Mouse (Mus musculus): ENCODE data around the gene Fbxo24. TPM values are rescaled to one million over a fixed set of nuclear protein-coding genes. Genes with fewer than 3 reads are reported as not detected.

Gene Fbxo24
- polyA plus RNA-seq, 1 experiment: 0.23 TPM

DNA sequence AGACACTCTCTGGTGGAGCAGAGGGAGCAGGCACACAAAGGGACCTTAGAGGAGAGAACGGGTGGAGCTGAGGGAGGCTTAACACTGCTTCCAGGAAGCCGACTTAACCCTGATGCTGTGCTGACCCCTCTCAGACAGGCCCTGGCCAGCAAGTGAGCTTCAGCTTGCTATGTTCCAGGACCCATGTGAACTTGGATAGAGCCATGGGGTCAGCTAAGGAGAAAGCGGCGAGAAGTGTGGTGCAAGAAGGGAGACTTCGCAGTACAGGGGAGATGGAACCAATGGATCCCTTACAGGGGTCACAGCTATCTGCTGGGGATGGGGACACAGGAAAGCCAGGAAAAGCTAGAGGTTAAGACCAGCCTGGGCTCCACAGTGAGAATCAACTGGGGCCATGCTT is 15.7 kb downstream of the Fbxo24 start:
- DNase-seq (ENCODE audit: low read depth): no peak

DNA sequence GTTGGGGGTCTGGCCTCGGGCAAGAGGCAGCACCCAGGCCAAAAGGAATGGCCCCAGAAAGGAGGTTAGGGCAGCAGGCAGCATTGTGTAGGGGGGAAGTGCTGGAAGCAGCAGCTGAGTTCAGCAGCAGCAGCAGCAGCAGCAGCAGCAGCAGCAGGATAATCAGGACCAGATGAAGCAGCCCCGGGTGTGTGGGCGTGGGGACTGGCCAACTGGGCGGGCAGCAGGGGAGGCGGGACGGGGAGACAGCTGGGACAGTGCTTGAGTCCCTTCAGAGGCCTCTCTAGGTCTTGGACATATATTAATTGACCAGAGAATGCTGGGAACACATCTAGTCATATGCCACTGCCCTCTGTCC is 17.6 kb downstream of the Fbxo24 start:
- no peak for DNase-seq (ENCODE audit: low read depth)
- TF ChIP-seq CTCF (IDR thresholded peaks at IDR 0.05; ENCODE audit: borderline replicate concordance, extremely low read depth, insufficient read depth, insufficient read length): no peak
- no peak for TF ChIP-seq POLR2A (IDR thresholded peaks at IDR 0.05; ENCODE audit: borderline replicate concordance, extremely low read depth, insufficient read depth, insufficient read length, poor library complexity, severe bottlenecking)

More for the DNA sequence above, 15.7 kb downstream of the Fbxo24 start:
- TF ChIP-seq CTCF (IDR thresholded peaks at IDR 0.05; ENCODE audit: borderline replicate concordance, extremely low read depth, insufficient read depth, insufficient read length): no peak

DNA sequence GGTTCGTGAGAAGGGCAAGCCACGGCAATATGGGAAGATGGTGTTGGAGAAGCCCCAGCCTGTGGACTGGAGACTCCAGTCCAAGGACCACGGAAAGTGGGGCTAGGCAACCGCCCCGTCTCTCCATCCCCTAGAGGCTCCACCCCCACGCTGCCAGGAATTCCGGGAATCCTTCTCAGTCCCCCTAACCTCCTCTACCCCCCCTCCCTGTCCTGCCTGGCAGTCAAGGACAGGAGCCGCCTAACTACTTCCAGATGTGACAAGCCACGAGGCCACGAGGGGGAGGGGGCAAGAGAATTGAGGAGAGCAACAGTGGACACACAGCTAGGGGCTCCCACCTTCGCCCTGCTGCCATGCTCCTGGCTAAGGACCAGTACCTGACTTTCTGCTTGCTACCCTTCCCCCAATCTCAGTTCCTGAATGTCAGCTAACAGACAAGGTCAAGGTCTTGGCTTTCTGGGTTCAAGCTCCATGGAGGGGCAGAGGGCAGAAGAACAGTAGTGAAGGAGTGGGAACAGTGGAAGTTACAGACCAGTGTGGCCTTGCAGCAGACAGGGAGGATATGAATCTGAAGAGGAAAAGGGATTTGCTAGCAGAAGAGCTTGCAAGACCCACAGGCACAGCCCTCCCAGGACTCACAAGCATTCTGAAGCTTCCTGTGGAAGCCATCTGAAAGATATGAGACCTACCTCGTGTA is 18.1 kb downstream of the Fbxo24 start:
- DNase-seq (ENCODE audit: low read depth): no peak
- TF ChIP-seq CTCF (IDR thresholded peaks at IDR 0.05; ENCODE audit: borderline replicate concordance, extremely low read depth, insufficient read depth, insufficient read length) (no peak), POLR2A (IDR thresholded peaks at IDR 0.05; ENCODE audit: borderline replicate concordance, extremely low read depth, insufficient read depth, insufficient read length, poor library complexity, severe bottlenecking) (no peak)

DNA sequence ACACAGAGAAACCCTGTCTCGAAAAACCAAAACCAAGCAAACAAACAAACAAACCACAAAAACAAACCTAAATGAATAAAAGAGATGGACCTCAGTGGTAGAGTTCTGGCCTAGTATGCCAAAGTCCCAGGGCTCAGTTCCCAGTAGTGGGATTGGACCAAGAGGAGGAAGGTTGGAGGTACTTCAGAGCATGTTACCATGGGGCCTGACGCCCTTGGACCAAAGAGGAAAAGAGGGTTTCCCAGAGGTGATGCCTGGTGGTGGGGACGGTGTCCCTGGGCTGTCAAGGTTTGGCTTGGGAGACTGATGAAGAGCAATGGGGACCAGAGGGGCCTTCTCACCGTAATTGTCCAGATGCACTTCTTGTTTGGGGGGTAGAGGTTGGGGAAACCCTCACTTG is 18.7 kb downstream of the Fbxo24 start:
- DNase-seq (ENCODE audit: low read depth): no peak
- TF ChIP-seq POLR2A (IDR thresholded peaks at IDR 0.05; ENCODE audit: borderline replicate concordance, extremely low read depth, insufficient read depth, insufficient read length, poor library complexity, severe bottlenecking) (no peak), CTCF (IDR thresholded peaks at IDR 0.05; ENCODE audit: borderline replicate concordance, extremely low read depth, insufficient read depth, insufficient read length) (no peak)

DNA sequence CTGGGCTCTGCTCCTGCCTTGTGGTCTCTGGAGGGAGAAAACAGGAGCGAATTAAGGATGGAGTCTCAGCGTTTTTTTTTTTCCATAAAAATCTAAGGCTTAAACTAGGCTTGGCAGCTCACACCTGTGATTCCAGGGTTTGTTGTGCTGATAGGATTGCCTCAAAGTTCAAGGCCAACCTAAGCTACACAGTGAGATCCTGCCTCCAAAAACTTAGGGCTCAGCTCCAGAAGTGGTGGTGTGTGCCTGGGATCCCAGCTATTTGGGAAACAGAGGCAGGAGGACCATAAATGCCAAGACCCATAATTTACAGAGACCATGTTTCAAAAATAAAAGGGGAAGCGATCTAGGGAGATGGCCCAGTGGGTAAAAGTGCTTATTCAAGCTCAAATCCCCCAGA is 19.5 kb downstream of the Fbxo24 start:
- TF ChIP-seq CTCF (IDR thresholded peaks at IDR 0.05; ENCODE audit: borderline replicate concordance, extremely low read depth, insufficient read depth, insufficient read length) (no peak), POLR2A (IDR thresholded peaks at IDR 0.05; ENCODE audit: borderline replicate concordance, extremely low read depth, insufficient read depth, insufficient read length, poor library complexity, severe bottlenecking) (no peak)
- no peak for DNase-seq (ENCODE audit: low read depth)

DNA sequence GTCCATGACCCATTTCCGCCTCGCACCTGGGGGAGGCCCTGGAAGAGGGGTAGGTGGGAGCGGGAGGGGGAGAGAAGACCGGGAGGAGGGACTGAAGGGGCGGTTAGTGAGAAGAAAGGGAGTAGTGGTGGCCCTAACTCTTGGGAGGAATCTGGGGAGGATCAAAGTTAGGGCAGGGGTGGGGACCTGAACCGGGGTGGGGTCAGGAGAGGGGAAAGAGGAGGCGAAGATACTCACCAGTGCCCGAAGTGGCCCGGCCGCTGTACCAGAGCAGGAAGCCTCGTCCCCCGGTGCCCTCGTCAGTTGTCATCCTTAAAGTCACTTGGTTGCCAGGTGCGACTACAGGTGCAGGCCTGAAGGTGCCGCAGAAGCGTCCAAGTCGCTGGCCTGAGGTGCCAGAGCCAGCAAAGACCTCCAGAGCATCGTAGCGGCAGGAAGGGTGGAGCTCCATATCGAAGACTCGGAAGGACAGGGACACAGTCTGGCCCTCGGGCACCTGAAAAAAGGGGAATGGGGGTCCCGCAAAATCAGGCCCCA is 20.1 kb downstream of the Fbxo24 start:
- DNase-seq (ENCODE audit: low read depth): no peak
- TF ChIP-seq POLR2A (IDR thresholded peaks at IDR 0.05; ENCODE audit: borderline replicate concordance, extremely low read depth, insufficient read depth, insufficient read length, poor library complexity, severe bottlenecking) (no peak), CTCF (IDR thresholded peaks at IDR 0.05; ENCODE audit: borderline replicate concordance, extremely low read depth, insufficient read depth, insufficient read length) (no peak)

DNA sequence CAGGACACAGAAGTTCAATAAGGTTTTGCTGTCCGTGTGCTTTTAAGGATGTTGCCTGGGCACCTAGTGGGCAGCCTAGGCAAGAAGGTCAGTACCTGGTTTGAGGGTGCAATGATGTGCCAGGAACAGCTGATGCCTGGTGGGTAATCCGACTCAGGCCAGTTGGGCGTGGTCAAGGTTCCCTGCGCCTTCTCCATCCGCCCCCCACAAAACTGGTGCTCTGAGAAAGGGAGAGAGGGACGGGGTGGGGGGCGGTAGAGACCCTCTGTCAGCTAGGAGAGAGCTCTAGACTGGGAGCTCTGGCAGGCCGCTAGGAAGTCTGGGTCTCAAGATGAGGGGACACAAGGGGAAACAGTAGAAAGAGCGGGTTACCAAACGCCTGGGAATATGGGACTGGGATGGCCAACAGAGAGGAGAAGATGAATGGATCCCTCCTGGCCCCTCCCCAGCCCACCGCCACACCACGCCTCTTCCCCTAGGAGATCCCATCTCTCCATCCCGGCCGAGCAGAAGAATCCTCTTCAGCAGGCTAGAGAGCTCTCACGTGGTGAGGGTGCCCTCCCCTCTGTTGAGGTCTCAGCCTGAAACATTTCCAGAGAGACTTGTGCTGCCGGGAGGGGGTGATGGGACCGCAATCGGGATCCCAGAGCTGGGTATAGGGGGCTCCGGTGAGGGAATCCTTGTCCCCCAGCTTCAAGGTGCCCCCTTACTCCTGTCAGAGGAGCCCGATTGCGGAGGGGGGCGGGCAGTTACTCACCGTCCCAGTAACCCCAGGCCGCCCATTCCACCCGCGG is 20.7 kb downstream of the Fbxo24 start:
- TF ChIP-seq POLR2A (IDR thresholded peaks at IDR 0.05; ENCODE audit: borderline replicate concordance, extremely low read depth, insufficient read depth, insufficient read length, poor library complexity, severe bottlenecking) (no peak), CTCF (IDR thresholded peaks at IDR 0.05; ENCODE audit: borderline replicate concordance, extremely low read depth, insufficient read depth, insufficient read length) (no peak)
- DNase-seq (ENCODE audit: low read depth): no peak

DNA sequence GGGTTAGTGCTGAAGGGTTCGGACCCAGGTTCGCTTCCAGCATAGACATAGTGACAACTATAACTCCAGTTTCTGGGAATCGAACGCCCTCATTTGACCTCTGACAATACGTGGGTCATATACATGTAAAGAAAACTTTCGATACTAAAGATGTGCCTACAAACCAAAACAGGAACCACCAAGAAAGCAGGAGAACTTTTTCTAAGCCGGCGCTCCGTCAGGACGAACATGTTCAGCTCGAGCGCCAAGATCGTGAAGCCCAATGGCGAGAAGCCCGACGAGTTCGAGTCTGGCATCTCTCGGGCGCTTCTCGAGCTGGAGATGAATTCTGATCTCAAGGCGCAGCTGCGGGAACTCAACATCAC is 27.5 kb downstream of the Fbxo24 start:
- no peak for DNase-seq (ENCODE audit: low read depth)
- TF ChIP-seq POLR2A (IDR thresholded peaks at IDR 0.05; ENCODE audit: borderline replicate concordance, extremely low read depth, insufficient read depth, insufficient read length, poor library complexity, severe bottlenecking) (no peak), CTCF (IDR thresholded peaks at IDR 0.05; ENCODE audit: borderline replicate concordance, extremely low read depth, insufficient read depth, insufficient read length) (no peak)

DNA sequence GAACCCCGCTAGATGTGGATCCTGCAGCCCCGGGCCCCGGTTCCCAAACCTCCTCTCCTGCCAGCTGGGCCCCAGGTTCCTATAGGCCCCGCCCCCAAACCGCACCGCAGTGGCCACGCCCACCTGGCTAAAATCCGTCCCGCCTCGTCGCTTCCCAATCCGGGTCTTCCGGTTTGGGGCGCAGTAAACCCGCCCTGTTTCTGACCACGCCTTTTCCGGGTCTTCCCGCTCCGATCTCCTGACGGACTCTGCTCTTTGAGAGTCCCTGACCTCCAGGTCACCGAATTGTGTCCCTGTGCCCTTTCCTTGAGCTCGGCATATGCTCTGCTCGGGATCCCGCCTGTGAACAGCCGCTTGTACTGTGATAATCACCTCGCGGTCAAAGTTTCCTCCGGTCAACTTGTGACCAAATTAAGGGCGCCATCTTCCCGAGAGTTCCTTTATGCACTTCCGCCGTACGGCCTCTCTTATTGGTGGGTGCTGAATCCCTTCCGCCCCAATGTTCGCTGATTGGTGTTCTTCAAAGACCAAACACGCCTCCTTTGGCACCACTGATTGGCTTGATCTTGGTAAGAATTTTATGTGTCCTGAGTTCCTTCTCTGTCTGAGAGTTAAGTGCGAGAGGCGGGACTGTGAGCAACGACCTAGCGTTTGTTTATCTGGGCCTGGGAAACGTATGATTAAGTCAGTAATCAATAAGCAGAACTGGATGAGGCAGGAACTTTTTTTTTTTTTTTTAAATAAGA is 28.0 kb downstream of the Fbxo24 start, which contains the start of gene Mospd3:
Gene Mospd3 (minus strand): TSS at position 440 of the 746 bp plus-strand sequence.
- peak; percentile 100 for DNase-seq (ENCODE audit: low read depth)
- TF ChIP-seq POLR2A (IDR thresholded peaks at IDR 0.05; ENCODE audit: borderline replicate concordance, extremely low read depth, insufficient read depth, insufficient read length, poor library complexity, severe bottlenecking) (peak; percentile 14; the same call in 1 of the 2 replicates), CTCF (IDR thresholded peaks at IDR 0.05; ENCODE audit: borderline replicate concordance, extremely low read depth, insufficient read depth, insufficient read length) (no peak)

DNA sequence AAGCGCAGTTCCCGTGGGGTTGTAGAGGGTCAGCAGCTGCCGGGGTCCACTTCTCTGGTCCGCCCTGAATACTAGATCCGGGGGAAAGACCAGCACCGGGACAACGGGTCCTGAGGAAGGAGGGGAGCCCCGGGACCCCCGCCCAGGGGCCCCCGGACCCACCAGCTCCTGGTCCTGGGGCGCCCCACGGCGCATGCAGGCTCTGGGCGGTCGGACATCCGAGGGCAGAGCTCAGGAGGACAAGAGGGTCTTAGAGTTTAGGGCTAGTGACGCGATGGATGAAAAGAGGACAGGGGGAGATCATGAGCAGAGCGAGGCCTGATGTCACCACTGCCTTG is 28.6 kb downstream of the Fbxo24 start:
- TF ChIP-seq CTCF (IDR thresholded peaks at IDR 0.05; ENCODE audit: borderline replicate concordance, extremely low read depth, insufficient read depth, insufficient read length): no peak
- TF ChIP-seq POLR2A (IDR thresholded peaks at IDR 0.05; ENCODE audit: borderline replicate concordance, extremely low read depth, insufficient read depth, insufficient read length, poor library complexity, severe bottlenecking): no peak
- no peak for DNase-seq (ENCODE audit: low read depth)

DNA sequence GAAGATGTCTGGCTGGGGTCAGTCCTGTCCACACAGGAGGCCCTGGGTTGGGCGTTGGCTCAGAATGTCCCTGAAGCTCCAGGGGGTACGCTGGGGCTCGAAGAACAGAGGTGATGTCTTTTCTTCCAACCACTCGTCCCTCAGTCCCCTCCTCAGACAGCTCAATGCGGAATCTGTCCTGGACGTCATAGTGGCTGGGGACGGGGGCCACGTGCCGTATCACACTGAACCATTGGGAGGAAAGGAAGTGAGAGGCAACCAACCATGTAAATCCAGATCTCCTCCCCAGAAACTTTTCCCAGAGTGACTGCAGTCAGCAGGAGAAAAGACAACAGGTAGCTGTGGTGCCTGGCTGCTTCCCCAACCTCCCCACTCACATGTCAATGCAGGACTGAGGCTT is 29.2 kb downstream of the Fbxo24 start:
- DNase-seq (ENCODE audit: low read depth): no peak
- no peak for TF ChIP-seq CTCF (IDR thresholded peaks at IDR 0.05; ENCODE audit: borderline replicate concordance, extremely low read depth, insufficient read depth, insufficient read length)
- no peak for TF ChIP-seq POLR2A (IDR thresholded peaks at IDR 0.05; ENCODE audit: borderline replicate concordance, extremely low read depth, insufficient read depth, insufficient read length, poor library complexity, severe bottlenecking)

All from brain, embryonic 14.5 days (tissue).